Mouse (Mus musculus) hindbrain, postnatal 0 days (tissue): ENCODE results near the gene Adad2. TPM values are rescaled to one million over a fixed set of nuclear protein-coding genes. Genes with fewer than 3 reads are reported as not detected.
A peak's percentile ranks its signal among the peaks of the same experiment; 100 is the strongest.

ENCODE experiments used
- ATAC-seq: fragments of 200-750 bp; cut with Nextera tagmentation; 2 replicates; pipeline ENCODE4 v1.8.0; 2017; ENCODE audit warnings: mild to moderate bottlenecking, moderate TSS enrichment, moderate library complexity
- DNase-seq: peaks from one replicate; pipeline ENCODE4 v3.0.0-alpha.2; 2015; ENCODE audit warnings: low spot score
- H3K27ac ChIP-seq: fragments of 300-500 bp; sonication (generic); 2 replicates; pipeline ENCODE4 v1.5.1; 2014; ENCODE audit warnings: mild to moderate bottlenecking
- H3K27me3 ChIP-seq: fragments of 300-500 bp; sonication (generic); 2 replicates; pipeline ENCODE4 v1.6.1; 2014; ENCODE audit warnings: low read length, mixed read lengths; ENCODE audit not compliant: insufficient read depth
- H3K36me3 ChIP-seq: fragments of 300-500 bp; sonication (generic); 2 replicates; pipeline ENCODE4 v1.6.1; 2014; ENCODE audit warnings: low read length, mixed read lengths; ENCODE audit not compliant: insufficient read depth
- H3K4me1 ChIP-seq: fragments of 300-500 bp; sonication (generic); 2 replicates; pipeline ENCODE4 v1.6.1; 2014; ENCODE audit warnings: antibody characterized with exemption, low read length, mixed read lengths; ENCODE audit not compliant: insufficient read depth
- H3K4me2 ChIP-seq: fragments of 300-500 bp; sonication (generic); 2 replicates; pipeline ENCODE4 v1.6.1; 2014; ENCODE audit warnings: low read depth, mild to moderate bottlenecking, low read length, moderate library complexity, mixed read lengths
- H3K4me3 ChIP-seq: fragments of 300-500 bp; sonication (generic); 2 replicates; pipeline ENCODE4 v1.5.1; 2014; ENCODE audit warnings: low read length
- H3K9ac ChIP-seq: fragments of 300-500 bp; sonication (generic); replicated peaks from 2 replicates; pipeline ENCODE4 v1.6.1; 2014; ENCODE audit warnings: mild to moderate bottlenecking, low read length, moderate library complexity, mixed read lengths
- H3K9me3 ChIP-seq: fragments of 300-500 bp; sonication (generic); 2 replicates; pipeline ENCODE4 v1.6.1; 2016; ENCODE audit warnings: low read length, mixed read lengths
- CTCF ChIP-seq: IDR thresholded peaks from 2 replicates; pipeline ENCODE4 v1.5.1; 2016; ENCODE audit warnings: antibody characterized with exemption, control low read depth, low read depth
- WGBS: fragments of 180-500 bp; shearing (Covaris S2); extraction: QIAGEN DNeasy Blood & Tissue Kit; methylation state at CpG from one replicate; pipeline ENCODE4 v1.1.7; 2014; 5-methylcytosine and 5-hydroxymethylcytosine counted together
- polyA plus RNA-seq: library from polyadenylated mRNA; unstranded; fragments of >200 nt; fragmentation: Nextera tagmentation; extraction: Ambion mirVana; gene quantifications from 2 replicates; pipeline ENCODE4 v1.2.1, GENCODE M21; 2015
- total RNA-seq: library from RNA; depleted of rRNA; stranded (reverse); fragments of >200 nt; gene quantifications from 2 replicates; pipeline ENCODE4 v1.2.3, GENCODE M21; 2014

The Adad2 gene
- total and polyA plus RNA-seq, 2 experiments from 2014 or later, result 0.11 to 0.63 TPM

DNA sequence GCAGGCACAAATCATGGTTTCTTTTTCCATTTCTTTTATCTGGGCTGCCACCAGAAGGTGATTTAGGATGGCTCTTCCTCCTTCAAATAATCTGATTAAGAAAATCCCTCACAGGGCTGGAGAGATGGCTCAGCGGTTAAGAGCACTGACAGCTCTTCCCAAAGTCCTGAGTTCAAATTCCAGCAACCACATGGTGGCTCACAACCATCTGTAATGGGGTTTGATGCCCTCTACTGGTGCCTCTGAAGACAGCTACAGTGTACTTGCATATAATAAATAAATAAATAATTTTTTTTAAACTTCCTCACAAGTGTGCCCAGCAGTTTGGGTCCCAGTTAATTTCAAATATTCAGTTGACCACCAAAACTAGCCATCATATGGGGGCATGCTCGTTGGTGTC lies 6.3 kb upstream of the Adad2 start:
- H3K27me3 ChIP-seq, result no peaks in the 10 kb centered on the region
- no peak overlapping the region for H3K4me3 ChIP-seq
- TF ChIP-seq CTCF, result peak; percentile 32
- ATAC-seq (no peak), DNase-seq (peak; percentile 30)
- H3K4me2 ChIP-seq, result no peak overlapping the region
- H3K9ac ChIP-seq, result no peak overlapping the region
- 86% methylated on average over 2 of the region's 2 CpGs for WGBS
- no peak overlapping the region for H3K27ac ChIP-seq
- H3K4me1 ChIP-seq, result peaks cover 8% of the 10 kb centered on the region; the same call in 1 of the 2 replicates
- H3K9me3 ChIP-seq, result 0 out of 2 replicates have a peak, but pooled peaks cover 3% of the 10 kb centered on the region
- peaks cover 12% of the 10 kb centered on the region for H3K36me3 ChIP-seq

DNA sequence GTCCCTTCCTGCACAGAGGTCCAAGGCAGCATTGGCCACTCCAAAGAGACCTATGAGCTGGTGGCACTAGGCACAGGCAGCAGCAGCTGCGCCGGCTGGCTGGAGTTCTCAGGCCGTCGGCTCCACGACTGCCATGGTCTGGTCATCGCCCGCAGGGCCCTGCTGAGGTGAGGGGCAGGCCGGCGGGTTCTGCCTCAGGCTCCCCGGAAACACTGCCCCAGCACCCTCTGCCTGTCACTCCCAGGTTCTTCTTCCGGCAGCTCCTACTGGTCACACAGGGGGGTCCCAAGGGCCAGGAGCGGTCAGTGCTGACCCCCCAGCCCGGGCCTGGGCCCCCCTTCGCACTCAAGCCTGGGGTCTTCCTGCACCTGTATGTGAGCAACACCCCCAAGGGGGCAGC lies 2.5 kb downstream of the Adad2 start:
- Histone ChIP-seq H3K27ac (no peak overlapping the region), H3K4me1 (no peaks in the 10 kb centered on the region), H3K9ac (no peak overlapping the region), H3K4me3 (no peak overlapping the region), H3K36me3 (no peaks in the 10 kb centered on the region), H3K27me3 (no peaks in the 10 kb centered on the region), H3K9me3 (no peaks in the 10 kb centered on the region), H3K4me2 (no peak overlapping the region)
- WGBS, result 68% methylated on average over 14 of the region's 14 CpGs
- DNase-seq (no peak), ATAC-seq (peak; percentile 27; the same call in 1 of the 2 replicates)
- TF ChIP-seq CTCF, result no peak

- Histone ChIP-seq H3K36me3 (no peaks in the 10 kb centered on the region), H3K4me3 (no peak overlapping the region), H3K4me2 (no peak overlapping the region), H3K9me3 (no peaks in the 10 kb centered on the region), H3K27ac (no peak overlapping the region), H3K27me3 (no peaks in the 10 kb centered on the region), H3K9ac (no peak overlapping the region), H3K4me1 (no peaks in the 10 kb centered on the region)
- ATAC-seq (no peak), DNase-seq (no peak)
- no peak for TF ChIP-seq CTCF
- WGBS, result 67% methylated on average over 6 of the region's 7 CpGs
Observed at GRCm38 (mm10) chr8:119616358-119616757, 3.8 kb downstream of the Adad2 start.

DNA sequence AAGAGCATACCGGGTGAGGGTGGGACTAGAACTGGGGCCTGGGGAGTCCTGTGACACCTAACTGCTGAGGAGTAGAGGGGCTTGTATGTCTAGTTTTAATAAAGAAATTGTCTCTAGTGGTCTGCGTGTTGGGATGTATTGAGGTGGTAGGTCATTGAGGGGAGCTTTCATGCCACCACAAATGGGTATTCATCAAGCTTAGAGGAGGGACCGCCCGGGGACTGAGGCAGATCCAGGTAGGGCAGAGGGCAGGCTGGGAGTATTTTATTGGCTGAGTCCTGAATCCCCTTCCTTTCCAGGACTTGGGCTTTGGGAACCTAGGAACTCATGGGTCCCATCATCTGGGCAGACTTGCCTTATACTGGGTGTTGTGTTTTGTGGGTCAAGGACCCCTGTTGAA lies 4.3 kb downstream of the Adad2 start:
- ATAC-seq (no peak), DNase-seq (no peak)
- no peaks in the 10 kb centered on the region for H3K9me3 ChIP-seq
- no peak for TF ChIP-seq CTCF
- H3K4me1 ChIP-seq, result no peaks in the 10 kb centered on the region
- no peak overlapping the region for H3K4me3 ChIP-seq
- no peak overlapping the region for H3K9ac ChIP-seq
- no peak overlapping the region for H3K4me2 ChIP-seq
- WGBS, result 86% methylated on average over 4 of the region's 4 CpGs
- H3K27me3 ChIP-seq, result no peaks in the 10 kb centered on the region
- no peak overlapping the region for H3K27ac ChIP-seq
- no peaks in the 10 kb centered on the region for H3K36me3 ChIP-seq

GRCm38 (mm10) chr8:119617586-119617985 lies 5.0 kb downstream of the Adad2 start:
- H3K9ac ChIP-seq, result no peak overlapping the region
- H3K27me3 ChIP-seq, result no peaks in the 10 kb centered on the region
- H3K9me3 ChIP-seq, result no peaks in the 10 kb centered on the region
- ATAC-seq (no peak), DNase-seq (no peak)
- no peaks in the 10 kb centered on the region for H3K36me3 ChIP-seq
- H3K4me1 ChIP-seq, result no peaks in the 10 kb centered on the region
- WGBS, result 83% methylated on average over 5 of the region's 5 CpGs
- H3K4me3 ChIP-seq, result no peak overlapping the region
- no peak overlapping the region for H3K27ac ChIP-seq
- no peak overlapping the region for H3K4me2 ChIP-seq
- TF ChIP-seq CTCF, result no peak

GRCm38 (mm10) chr8:119618887-119619286 lies 6.3 kb downstream of the Adad2 start:
- Histone ChIP-seq H3K9me3 (no peaks in the 10 kb centered on the region), H3K27me3 (no peaks in the 10 kb centered on the region), H3K4me2 (no peak overlapping the region), H3K27ac (no peak overlapping the region), H3K4me3 (no peak overlapping the region), H3K36me3 (no peaks in the 10 kb centered on the region), H3K9ac (no peak overlapping the region), H3K4me1 (no peaks in the 10 kb centered on the region)
- TF ChIP-seq CTCF, result no peak
- no peak for DNase-seq
- ATAC-seq, result no peak
- 70% methylated on average over 5 of the region's 5 CpGs for WGBS

- no peaks in the 10 kb centered on the region for H3K9me3 ChIP-seq
- TF ChIP-seq CTCF, result no peak
- H3K36me3 ChIP-seq, result no peaks in the 10 kb centered on the region
- no peak overlapping the region for H3K9ac ChIP-seq
- H3K27me3 ChIP-seq, result no peaks in the 10 kb centered on the region
- H3K4me3 ChIP-seq, result no peak overlapping the region
- no peak overlapping the region for H3K27ac ChIP-seq
- H3K4me2 ChIP-seq, result no peak overlapping the region
- WGBS, result 76% methylated on average over 6 of the region's 6 CpGs
- ATAC-seq, result no peak
- no peaks in the 10 kb centered on the region for H3K4me1 ChIP-seq
- no peak for DNase-seq
Observed at GRCm38 (mm10) chr8:119620116-119620840, 7.7 kb downstream of the Adad2 start.
